Mouse (Mus musculus) ES-E14 (cell line): ENCODE measurements around the gene Dlg5.

Experiments used
- CHD2 ChIP-seq: IDR thresholded peaks from 2 replicates; pipeline ENCODE4 v1.6.1; 2014; ENCODE audit warnings: mild to moderate bottlenecking, low read depth, low read length, inconsistent platforms
- HCFC1 ChIP-seq: IDR thresholded peaks from 2 replicates; pipeline ENCODE4 v1.6.1; 2012; ENCODE audit warnings: low read length, inconsistent platforms, borderline replicate concordance; ENCODE audit not compliant: insufficient read depth
- MAFK ChIP-seq: IDR thresholded peaks from 2 replicates; pipeline ENCODE4 v1.6.1; 2014; ENCODE audit warnings: mild to moderate bottlenecking, low read depth, low read length, inconsistent platforms; ENCODE audit not compliant: insufficient read depth
- ZNF384 ChIP-seq: IDR thresholded peaks from 2 replicates; pipeline ENCODE4 v1.6.1; 2012; ENCODE audit warnings: low read depth, low read length, inconsistent platforms

- TF ChIP-seq HCFC1, result no peak
- no peak for TF ChIP-seq CHD2
- no peak for TF ChIP-seq ZNF384
- TF ChIP-seq MAFK, result no peak
Observed at GRCm38 (mm10) chr14:24293631-24294030, 47.9 kb upstream of the Dlg5 start.
